18 mouse cellular contexts compared by ENCODE assay signal in genomic region chr12:99180234-99180824, GRCm38 (mm10).
A peak's percentile ranks its signal among the peaks of the same experiment; 100 is the strongest.
DNase-seq lines count a peak whose midpoint lies in the region; ATAC-seq and TF ChIP-seq lines count a peak whose summit lies in the region.
"Had no signal": no experiment of that assay in that cellular context is flagged by ENCODE, and none has a peak within 500 bp of the region (broad histone marks: within the 10 kb centered on the region; RNA-seq: fewer than 3 reads in every experiment).

No protein-coding gene starts in this region.

- no peaks in the 10 kb centered on the region; the same call in 1 of the 2 replicates for H3K9me3 ChIP-seq in midbrain, embryonic 10.5 days (replicated peaks)
- no peaks in the 10 kb centered on the region for H3K9me3 ChIP-seq in midbrain, postnatal 0 days (ENCODE audit: low read length)
- no peaks in the 10 kb centered on the region for H3K9me3 ChIP-seq in midbrain, embryonic 13.5 days
- H3K9me3 ChIP-seq: heart, embryonic 10.5 days had no signal

- no peak for ATAC-seq in midbrain, postnatal 0 days (ENCODE audit: low FRiP score)
- peak; percentile 63; the same call in 1 of the 2 replicates for ATAC-seq in midbrain, embryonic 13.5 days
- ATAC-seq: forebrain, embryonic 13.5 days had no signal

- no peak for TF ChIP-seq POLR2A in brain, embryonic 14.5 days (IDR thresholded peaks at IDR 0.05; ENCODE audit: borderline replicate concordance, extremely low read depth, insufficient read depth, insufficient read length, poor library complexity, severe bottlenecking)

- H3K4me1 ChIP-seq in midbrain, embryonic 10.5 days: peaks cover 12% of the 10 kb centered on the region
- H3K4me1 ChIP-seq in midbrain, postnatal 0 days (ENCODE audit: insufficient read depth, low read length): no peaks in the 10 kb centered on the region
- peaks cover 5% of the 10 kb centered on the region for H3K4me1 ChIP-seq in midbrain, embryonic 13.5 days (replicated peaks)
- H3K4me1 ChIP-seq: embryonic facial prominence, embryonic 12.5 days; hindbrain, embryonic 12.5 days had no signal

- H3K27me3 ChIP-seq in midbrain, embryonic 10.5 days (ENCODE audit: low read depth, poor library complexity, severe bottlenecking): no peaks in the 10 kb centered on the region
- no peaks in the 10 kb centered on the region for H3K27me3 ChIP-seq in midbrain, postnatal 0 days (ENCODE audit: insufficient read depth, low read length)
- no peaks in the 10 kb centered on the region for H3K27me3 ChIP-seq in midbrain, embryonic 13.5 days
- H3K27me3 ChIP-seq: embryonic facial prominence, embryonic 12.5 days; forebrain, embryonic 13.5 days; hindbrain, embryonic 12.5 days had no signal

- H3K9ac ChIP-seq in midbrain, postnatal 0 days (replicated peaks; ENCODE audit: low read length, poor library complexity, severe bottlenecking): no peak overlapping the region
- H3K9ac ChIP-seq in midbrain, embryonic 13.5 days (replicated peaks): no peak overlapping the region
- H3K9ac ChIP-seq: embryonic facial prominence, embryonic 12.5 days; forebrain, embryonic 13.5 days; hindbrain, embryonic 12.5 days had no signal

- H3K4me2 ChIP-seq in midbrain, postnatal 0 days (ENCODE audit: low read depth, low read length, poor library complexity, severe bottlenecking): no peak overlapping the region
- no peak overlapping the region for H3K4me2 ChIP-seq in midbrain, embryonic 13.5 days (replicated peaks)
- H3K4me2 ChIP-seq: embryonic facial prominence, embryonic 12.5 days; forebrain, embryonic 13.5 days; hindbrain, embryonic 12.5 days had no signal

- WGBS in midbrain, embryonic 10.5 days: 55% methylated on average over 3 of the region's 3 CpGs
- 23% methylated on average over 3 of the region's 3 CpGs for WGBS in midbrain, postnatal 0 days
- 31% methylated on average over 3 of the region's 3 CpGs for WGBS in midbrain, embryonic 13.5 days

- H3K36me3 ChIP-seq in midbrain, embryonic 10.5 days: no peaks in the 10 kb centered on the region
- H3K36me3 ChIP-seq in midbrain, postnatal 0 days (ENCODE audit: insufficient read depth, low read length): no peaks in the 10 kb centered on the region
- H3K36me3 ChIP-seq in midbrain, embryonic 13.5 days: no peaks in the 10 kb centered on the region
- H3K36me3 ChIP-seq: embryonic facial prominence, embryonic 12.5 days; heart, embryonic 10.5 days; hindbrain, embryonic 12.5 days had no signal

- peak overlapping the region; percentile 33; the same call in 1 of the 2 replicates for H3K27ac ChIP-seq in midbrain, embryonic 10.5 days (replicated peaks)
- H3K27ac ChIP-seq in midbrain, postnatal 0 days (ENCODE audit: low read depth, low read length): no peak overlapping the region
- no peak overlapping the region for H3K27ac ChIP-seq in midbrain, embryonic 13.5 days
- H3K27ac ChIP-seq: embryonic facial prominence, embryonic 12.5 days; forebrain, embryonic 13.5 days; heart, embryonic 10.5 days; hindbrain, embryonic 12.5 days had no signal

- TF ChIP-seq CTCF in midbrain, postnatal 0 days (IDR thresholded peaks at IDR 0.05): no peak
- no peak for TF ChIP-seq CTCF in brain, embryonic 14.5 days (IDR thresholded peaks at IDR 0.05; ENCODE audit: borderline replicate concordance, extremely low read depth, insufficient read depth, insufficient read length)

- no peak for DNase-seq in midbrain, embryonic 10.5 days (ENCODE audit: low spot score)
- no peak for DNase-seq in midbrain, postnatal 0 days (ENCODE audit: low spot score)
- peak; percentile 54 for DNase-seq in brain, embryonic 14.5 days (ENCODE audit: low read depth)
- DNase-seq in lung, postnatal 14 days: no peak
- no peak for DNase-seq in Muller cell, postnatal 12 days (ENCODE audit: inconsistent ontology term)
- DNase-seq: adrenal gland, postnatal 10 days; cerebellum, adult 11-12 months; cerebellum, adult 9-10 months; cerebellum, postnatal 25 days; gastrocnemius, postnatal 10 days; heart, adult 18-20 months; heart, postnatal 10 days; heart, postnatal 4 days had no signal

- H3K4me3 ChIP-seq in midbrain, embryonic 10.5 days: no peak overlapping the region
- no peak overlapping the region for H3K4me3 ChIP-seq in midbrain, postnatal 0 days (ENCODE audit: low read depth, low read length)
- no peak overlapping the region for H3K4me3 ChIP-seq in midbrain, embryonic 13.5 days (replicated peaks)
- H3K4me3 ChIP-seq: embryonic facial prominence, embryonic 12.5 days; forebrain, embryonic 13.5 days; heart, embryonic 10.5 days; hindbrain, embryonic 12.5 days had no signal
